15 mouse cellular contexts compared by ENCODE assay signal in genomic region chr6:108464308-108464979, GRCm38 (mm10).
A peak's percentile ranks its signal among the peaks of the same experiment; 100 is the strongest.
DNase-seq lines count a peak whose midpoint lies in the region; ATAC-seq lines count a peak whose summit lies in the region.
"Had no signal": no experiment of that assay in that cellular context is flagged by ENCODE, and none has a peak within 500 bp of the region (broad histone marks: within the 10 kb centered on the region; RNA-seq: fewer than 3 reads in every experiment).

No protein-coding gene starts in this region.

- DNase-seq in heart, adult 11 months, result peak; percentile 96
- DNase-seq in heart, postnatal 14 days, result no peak
- peak; percentile 15 for DNase-seq in Muller cell, postnatal 12 days (ENCODE audit: inconsistent ontology term)
- DNase-seq in adrenal gland, postnatal 36 days, result peak; percentile 71 to 81
- no peak for DNase-seq in limb, embryonic 10.5 days (ENCODE audit: low spot score)
- DNase-seq in cerebellum, adult 18-20 months, result no peak
- DNase-seq: cerebellum, postnatal 10 days; gastrocnemius, postnatal 10 days had no signal

- intact Hi-C loops in heart, postnatal 14 days (cut with DNase I), result no loop called here

- 56% methylated on average over 8 of the region's 8 CpGs for WGBS in heart, embryonic 16.5 days
- 90% methylated on average over 8 of the region's 8 CpGs for WGBS in limb, embryonic 10.5 days

- no peak for ATAC-seq in heart, embryonic 16.5 days (replicated peaks; ENCODE audit: extremely low read depth, insufficient read depth, low FRiP score)
- no peak for ATAC-seq in megakaryocyte-erythroid progenitor cell, adult 5-6 weeks (replicated peaks; ENCODE audit: low FRiP score, low TSS enrichment, poor library complexity, severe bottlenecking)
- ATAC-seq: forebrain, embryonic 15.5 days; liver, embryonic 12.5 days; lung, postnatal 0 days; midbrain, embryonic 16.5 days had no signal

- no peak overlapping the region for H3K4me2 ChIP-seq in heart, embryonic 16.5 days (ENCODE audit: low read depth, low read length)
- H3K4me2 ChIP-seq: forebrain, embryonic 15.5 days; liver, embryonic 12.5 days; stomach, embryonic 15.5 days had no signal

- no peak overlapping the region for H3K4me3 ChIP-seq in heart, embryonic 16.5 days (ENCODE audit: low read length)
- H3K4me3 ChIP-seq in limb, embryonic 10.5 days, result no peak overlapping the region
- H3K4me3 ChIP-seq: forebrain, embryonic 15.5 days; liver, embryonic 12.5 days; stomach, embryonic 15.5 days had no signal

- no peaks in the 10 kb centered on the region for H3K36me3 ChIP-seq in heart, embryonic 16.5 days (ENCODE audit: control insufficient read depth, insufficient read depth)
- no peaks in the 10 kb centered on the region for H3K36me3 ChIP-seq in limb, embryonic 10.5 days
- H3K36me3 ChIP-seq: forebrain, embryonic 15.5 days; liver, embryonic 12.5 days; stomach, embryonic 15.5 days had no signal

- H3K9ac ChIP-seq in heart, embryonic 16.5 days (ENCODE audit: low read length), result no peak overlapping the region
- H3K9ac ChIP-seq: forebrain, embryonic 15.5 days; liver, embryonic 12.5 days; stomach, embryonic 15.5 days had no signal

- no peaks in the 10 kb centered on the region for H3K27me3 ChIP-seq in heart, embryonic 16.5 days (ENCODE audit: control insufficient read depth, insufficient read depth, low read length)
- no peaks in the 10 kb centered on the region for H3K27me3 ChIP-seq in limb, embryonic 10.5 days (ENCODE audit: low read depth, poor library complexity, severe bottlenecking)
- H3K27me3 ChIP-seq: forebrain, embryonic 15.5 days; liver, embryonic 12.5 days; stomach, embryonic 15.5 days had no signal

- no peaks in the 10 kb centered on the region for H3K9me3 ChIP-seq in heart, embryonic 16.5 days (replicated peaks; ENCODE audit: control insufficient read depth, low read length)
- H3K9me3 ChIP-seq in limb, embryonic 10.5 days (replicated peaks), result no peaks in the 10 kb centered on the region
- H3K9me3 ChIP-seq: forebrain, embryonic 15.5 days; liver, embryonic 12.5 days; stomach, embryonic 15.5 days had no signal

- 0 out of 2 replicates have a peak overlapping the region, but pooled peaks have one; percentile 9 for H3K27ac ChIP-seq in heart, embryonic 16.5 days (ENCODE audit: low read length)
- H3K27ac ChIP-seq in limb, embryonic 10.5 days, result no peak overlapping the region
- H3K27ac ChIP-seq: forebrain, embryonic 15.5 days; liver, embryonic 12.5 days; stomach, embryonic 15.5 days had no signal

- H3K4me1 ChIP-seq in heart, embryonic 16.5 days (ENCODE audit: control insufficient read depth, insufficient read depth, low read length), result peaks cover 9% of the 10 kb centered on the region
- peaks cover 24% of the 10 kb centered on the region for H3K4me1 ChIP-seq in limb, embryonic 10.5 days
- H3K4me1 ChIP-seq: forebrain, embryonic 15.5 days; stomach, embryonic 15.5 days had no signal

Comparison
In these comparisons a context has a peak if more than half of its experiments do, and no peak if none do; other contexts are left out.
1. DNase-seq: peak in heart, adult 11 months (single experiment), Muller cell, postnatal 12 days (single experiment) and adrenal gland, postnatal 36 days (2 of 2); none in heart, postnatal 14 days (0 of 2), limb, embryonic 10.5 days (single experiment) and cerebellum, adult 18-20 months (0 of 2).